Mouse (Mus musculus) neural tube, embryonic 14.5 days (tissue): ENCODE results near the gene Kcnb1. TPM values are rescaled to one million over a fixed set of nuclear protein-coding genes. Genes with fewer than 3 reads are reported as not detected.

Source experiments
- ATAC-seq: fragments of 200-750 bp; cut with Nextera tagmentation; 2 replicates; pipeline ENCODE4 v1.8.0; 2017; ENCODE audit warnings: low read depth, mild to moderate bottlenecking, moderate TSS enrichment, moderate library complexity
- H3K27ac ChIP-seq: fragments of 300-500 bp; sonication (generic); 2 replicates; pipeline ENCODE4 v1.5.1; 2014; ENCODE audit warnings: low read depth, mild to moderate bottlenecking, control low read depth, low read length, moderate library complexity, mixed read lengths
- H3K27me3 ChIP-seq: fragments of 300-500 bp; sonication (generic); 2 replicates; pipeline ENCODE4 v1.6.1; 2014; ENCODE audit warnings: low read length; ENCODE audit not compliant: control insufficient read depth, insufficient read depth
- H3K36me3 ChIP-seq: fragments of 300-500 bp; sonication (generic); 2 replicates; pipeline ENCODE4 v1.6.1; 2014; ENCODE audit warnings: low read length, mixed read lengths; ENCODE audit not compliant: control insufficient read depth, insufficient read depth
- H3K4me1 ChIP-seq: fragments of 300-500 bp; sonication (generic); 2 replicates; pipeline ENCODE4 v1.6.1; 2014; ENCODE audit warnings: low read length; ENCODE audit not compliant: control insufficient read depth, insufficient read depth
- H3K4me2 ChIP-seq: fragments of 300-500 bp; sonication (generic); 2 replicates; pipeline ENCODE4 v1.6.1; 2014; ENCODE audit warnings: mild to moderate bottlenecking, low read depth, low read length, control low read depth
- H3K4me3 ChIP-seq: fragments of 300-500 bp; sonication (generic); 2 replicates; pipeline ENCODE4 v1.5.1; 2014; ENCODE audit warnings: low read depth, low read length, control low read depth, mixed read lengths
- H3K9ac ChIP-seq: fragments of 300-500 bp; sonication (generic); replicated peaks from 2 replicates; pipeline ENCODE4 v1.6.1; 2014; ENCODE audit warnings: low read depth, mild to moderate bottlenecking, control low read depth, low read length, mixed read lengths
- H3K9me3 ChIP-seq: fragments of 300-500 bp; sonication (generic); 2 replicates; pipeline ENCODE4 v1.6.1; 2016; ENCODE audit warnings: low read length; ENCODE audit not compliant: control insufficient read depth
- WGBS: fragments of 180-500 bp; shearing (Covaris S2); extraction: QIAGEN DNeasy Blood & Tissue Kit; methylation state at CpG from one replicate; pipeline ENCODE4 v1.1.7; 2014; 5-methylcytosine and 5-hydroxymethylcytosine counted together
- polyA plus RNA-seq: library from polyadenylated mRNA; unstranded; fragments of >200 nt; fragmentation: Nextera tagmentation; extraction: Ambion mirVana; gene quantifications from 2 replicates; pipeline ENCODE4 v1.2.1, GENCODE M21; 2014

Gene Kcnb1
- polyA plus RNA-seq, 1 experiment from 2014 or later = 5.4 TPM

DNA sequence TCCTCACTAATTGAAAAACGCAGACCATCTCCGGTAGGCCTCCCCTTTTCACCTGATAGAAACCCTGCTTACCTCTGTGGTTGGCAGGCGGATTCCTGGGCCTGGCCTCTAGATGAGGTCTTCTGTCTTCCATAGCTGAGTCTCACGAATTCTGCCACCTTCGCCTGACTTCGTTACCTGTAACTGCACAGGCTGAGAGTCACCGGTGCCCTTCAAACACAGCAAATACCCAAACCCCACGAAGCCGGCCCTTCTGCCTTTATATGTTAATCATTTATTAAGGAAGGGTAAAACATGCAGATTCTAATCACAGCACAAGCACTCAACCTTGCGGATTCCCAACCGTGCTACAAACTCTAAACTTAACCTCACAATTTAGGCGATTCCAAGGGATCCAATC, 130.0 kb downstream of the Kcnb1 start:
- ATAC-seq = no peak
- no peak overlapping the region for H3K27ac ChIP-seq
- peaks cover 34% of the 10 kb centered on the region for H3K36me3 ChIP-seq
- H3K4me1 ChIP-seq = peaks cover 14% of the 10 kb centered on the region
- WGBS = 73% methylated on average over 12 of the region's 12 CpGs
- H3K4me3 ChIP-seq = no peak overlapping the region
- no peak overlapping the region for H3K4me2 ChIP-seq
- no peaks in the 10 kb centered on the region for H3K9me3 ChIP-seq
- H3K27me3 ChIP-seq = no peaks in the 10 kb centered on the region
- no peak overlapping the region for H3K9ac ChIP-seq

DNA sequence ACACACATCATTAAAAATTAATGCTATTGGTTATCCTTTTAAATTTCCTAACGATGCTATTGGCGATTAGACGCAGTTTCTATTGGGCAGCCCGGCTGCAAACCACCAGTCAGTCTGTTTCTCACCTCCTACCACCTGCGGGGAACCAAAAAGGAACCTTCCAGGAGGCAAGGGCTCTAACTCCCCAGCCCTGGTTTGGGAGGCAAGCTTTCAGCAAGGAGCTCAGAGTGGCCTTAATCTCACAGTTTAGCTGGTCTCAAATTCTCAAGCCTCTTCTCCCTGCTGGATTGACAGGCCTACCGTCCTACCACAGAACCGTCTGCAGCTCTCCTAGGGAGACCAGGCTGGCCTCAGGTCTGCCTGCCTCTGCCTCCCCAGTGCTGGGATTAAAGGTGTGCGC, 130.4 kb downstream of the Kcnb1 start:
- no peak for ATAC-seq
- Histone ChIP-seq H3K27me3 (no peaks in the 10 kb centered on the region), H3K27ac (no peak overlapping the region), H3K4me2 (no peak overlapping the region), H3K9ac (no peak overlapping the region), H3K4me3 (no peak overlapping the region), H3K9me3 (no peaks in the 10 kb centered on the region), H3K36me3 (peaks cover 34% of the 10 kb centered on the region), H3K4me1 (peaks cover 12% of the 10 kb centered on the region)
- 48% methylated on average over 8 of the region's 8 CpGs for WGBS

DNA sequence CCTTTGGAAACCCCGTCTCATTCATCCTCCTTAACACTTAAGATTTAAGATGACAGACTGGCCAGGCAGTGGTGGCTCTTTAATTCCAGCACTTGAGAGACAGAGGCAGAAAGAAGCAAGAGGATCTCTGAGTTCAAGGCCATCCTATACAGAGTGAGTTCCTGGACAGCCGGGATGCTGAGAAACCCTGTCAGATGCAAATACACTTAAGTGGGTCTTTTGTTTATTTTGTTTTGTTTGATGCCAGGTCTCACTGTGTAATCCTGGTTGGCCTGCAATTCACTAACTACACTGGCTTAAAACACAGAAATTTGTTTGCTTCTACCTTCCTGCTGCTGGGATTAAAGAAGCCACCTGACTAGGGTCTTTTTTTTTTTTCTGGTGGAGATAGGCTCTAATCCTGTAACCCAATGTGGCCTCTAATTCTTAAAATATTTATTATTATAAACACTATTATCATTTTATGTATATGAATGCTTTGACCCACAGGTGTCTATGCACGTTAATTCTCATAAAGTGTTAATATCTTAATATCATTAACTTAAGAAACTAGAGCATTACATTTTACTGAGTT, 131.1 kb downstream of the Kcnb1 start:
- Histone ChIP-seq H3K4me1 (peaks cover 12% of the 10 kb centered on the region), H3K9me3 (no peaks in the 10 kb centered on the region), H3K4me3 (no peak overlapping the region), H3K9ac (no peak overlapping the region), H3K27me3 (no peaks in the 10 kb centered on the region), H3K4me2 (no peak overlapping the region), H3K36me3 (peaks cover 35% of the 10 kb centered on the region), H3K27ac (no peak overlapping the region)
- no peak for ATAC-seq
- WGBS = 54% methylated on average over 3 of the region's 3 CpGs

- no peak overlapping the region for H3K4me3 ChIP-seq
- peaks cover 35% of the 10 kb centered on the region for H3K36me3 ChIP-seq
- H3K9ac ChIP-seq = no peak overlapping the region
- H3K27ac ChIP-seq = no peak overlapping the region
- no peaks in the 10 kb centered on the region for H3K9me3 ChIP-seq
- no peak overlapping the region for H3K4me2 ChIP-seq
- ATAC-seq = no peak
- peaks cover 13% of the 10 kb centered on the region for H3K4me1 ChIP-seq
- no peaks in the 10 kb centered on the region for H3K27me3 ChIP-seq
- 71% methylated on average over 3 of the region's 3 CpGs for WGBS
Measured at GRCm38 (mm10) chr2:167058201-167058600, 131.8 kb downstream of the Kcnb1 start.

DNA sequence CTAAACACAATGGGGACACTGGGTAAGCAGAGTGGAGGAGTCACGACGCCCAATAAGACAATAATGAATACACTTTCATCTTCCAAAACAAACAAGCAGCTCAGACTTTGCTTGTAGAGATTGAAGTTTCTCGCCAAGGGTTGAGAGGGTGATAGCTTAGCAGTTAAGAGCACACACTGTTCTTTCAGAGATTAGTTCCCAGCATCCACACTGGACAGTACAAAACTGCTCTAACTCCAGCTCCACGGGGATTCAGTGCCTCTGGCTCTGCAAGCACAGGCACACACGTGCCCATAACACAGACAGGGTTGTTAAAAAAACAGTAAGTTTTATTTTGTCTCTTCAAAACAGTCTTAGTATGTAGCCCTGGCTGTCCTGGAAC, 133.0 kb downstream of the Kcnb1 start:
- Histone ChIP-seq H3K4me1 (peaks cover 16% of the 10 kb centered on the region), H3K27me3 (no peaks in the 10 kb centered on the region), H3K4me2 (no peak overlapping the region), H3K36me3 (peaks cover 35% of the 10 kb centered on the region), H3K27ac (no peak overlapping the region), H3K9me3 (no peaks in the 10 kb centered on the region), H3K4me3 (no peak overlapping the region), H3K9ac (no peak overlapping the region)
- 88% methylated on average over 5 of the region's 5 CpGs for WGBS
- ATAC-seq = no peak

DNA sequence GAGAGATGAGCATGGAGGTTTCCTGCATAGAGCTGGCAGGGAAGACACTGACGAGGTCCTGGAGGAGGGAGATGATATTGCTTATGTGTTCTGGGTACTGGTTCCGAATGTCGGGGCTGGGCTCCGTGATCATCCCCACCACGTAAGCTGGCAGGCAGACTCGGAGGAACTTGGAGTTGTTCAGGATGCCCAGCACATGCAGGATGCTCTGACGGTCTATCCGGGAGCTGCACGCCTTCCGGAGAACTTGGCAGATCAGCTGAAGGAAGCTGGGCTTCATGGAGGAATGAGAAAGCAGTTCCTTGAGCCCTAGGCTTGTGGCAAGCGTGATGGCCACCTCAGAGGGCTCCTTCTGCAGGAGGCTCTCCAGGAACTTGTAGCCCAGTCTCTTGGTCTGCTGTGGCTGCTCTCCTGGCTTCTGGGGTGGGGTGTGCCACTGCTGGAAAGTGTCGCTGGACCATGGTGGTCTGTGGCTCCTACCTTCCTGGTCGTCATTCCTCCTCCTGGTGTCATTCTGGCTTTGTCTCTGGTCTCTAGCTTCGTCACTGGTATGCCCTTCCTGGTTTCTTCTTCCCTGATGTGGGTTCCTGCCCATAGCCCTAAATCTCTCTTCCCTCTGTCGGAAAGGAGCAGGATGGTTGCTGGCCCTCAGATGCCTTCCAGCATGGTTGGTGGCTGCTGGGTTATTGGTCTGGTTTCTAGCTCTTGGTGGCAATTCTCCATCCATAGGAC, 133.6 kb downstream of the Kcnb1 start:
- peaks cover 35% of the 10 kb centered on the region for H3K36me3 ChIP-seq
- H3K27ac ChIP-seq = no peak overlapping the region
- no peak overlapping the region for H3K4me2 ChIP-seq
- no peak overlapping the region for H3K4me3 ChIP-seq
- no peaks in the 10 kb centered on the region for H3K27me3 ChIP-seq
- peaks cover 10% of the 10 kb centered on the region for H3K4me1 ChIP-seq
- no peak for ATAC-seq
- 96% methylated on average over 15 of the region's 15 CpGs for WGBS
- H3K9me3 ChIP-seq = no peaks in the 10 kb centered on the region
- no peak overlapping the region for H3K9ac ChIP-seq

DNA sequence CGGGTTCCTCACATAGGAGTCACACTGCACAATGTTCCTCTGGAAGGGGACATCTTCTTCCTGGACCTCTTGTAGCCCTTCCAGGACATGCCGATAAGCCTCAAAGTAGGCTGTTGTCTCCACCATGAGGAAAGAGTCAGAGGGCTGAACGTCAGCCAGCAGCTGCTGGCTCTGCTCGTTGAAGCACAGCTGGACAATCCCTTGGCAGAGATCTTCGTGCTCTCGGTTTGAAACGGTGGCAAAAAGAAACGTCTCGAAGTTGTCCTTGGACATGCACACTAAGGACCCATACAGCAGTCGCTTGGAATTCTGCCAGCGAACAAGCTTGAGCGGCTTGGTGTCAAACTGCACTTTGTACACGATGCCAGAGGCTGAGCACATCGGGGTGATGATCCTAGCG, 134.6 kb downstream of the Kcnb1 start:
- no peak for ATAC-seq
- 88% methylated on average over 15 of the region's 15 CpGs for WGBS
- no peak overlapping the region for H3K9ac ChIP-seq

GRCm38 (mm10) chr2:167053127-167053844, 136.7 kb downstream of the Kcnb1 start:
- peaks cover 46% of the 10 kb centered on the region for H3K36me3 ChIP-seq
- no peak overlapping the region for H3K4me3 ChIP-seq
- no peaks in the 10 kb centered on the region for H3K27me3 ChIP-seq
- ATAC-seq = peak; percentile 14; the same call in 1 of the 2 replicates
- peaks cover 6% of the 10 kb centered on the region; the same call in 1 of the 2 replicates for H3K4me1 ChIP-seq
- no peaks in the 10 kb centered on the region for H3K9me3 ChIP-seq
- 63% methylated on average over 9 of the region's 9 CpGs for WGBS
- no peak overlapping the region for H3K4me2 ChIP-seq
- no peak overlapping the region for H3K9ac ChIP-seq
- H3K27ac ChIP-seq = no peak overlapping the region

More for the DNA sequence above, 134.6 kb downstream of the Kcnb1 start:
- peaks cover 35% of the 10 kb centered on the region for H3K36me3 ChIP-seq
- peaks cover 6% of the 10 kb centered on the region for H3K4me1 ChIP-seq
- no peak overlapping the region for H3K27ac ChIP-seq
- H3K4me2 ChIP-seq = no peak overlapping the region
- H3K27me3 ChIP-seq = no peaks in the 10 kb centered on the region
- H3K9me3 ChIP-seq = no peaks in the 10 kb centered on the region
- no peak overlapping the region for H3K4me3 ChIP-seq
